Mouse (Mus musculus): ENCODE measurements around the gene Khdrbs1. TPM values are rescaled to one million over a fixed set of nuclear protein-coding genes. Genes with fewer than 3 reads are reported as not detected.
A peak's percentile ranks its signal among the peaks of the same experiment; 100 is the strongest.

The Khdrbs1 gene
- 224 and 239 TPM in 2 replicates for polyA plus RNA-seq (2016; fragmentation: Nextera tagmentation; extraction: Ambion mirVana)

- H3K9me3 ChIP-seq: no peaks in the 10 kb centered on the region
- peak; percentile 92 for ATAC-seq (ENCODE audit: low FRiP score, low read depth)
- H3K4me3 ChIP-seq: peak within 1 kb of the TSS; percentile 100
- no peaks in the 10 kb centered on the region; the same call in 1 of the 2 replicates for H3K36me3 ChIP-seq
- H3K4me2 ChIP-seq (replicated peaks): peak within 1 kb of the TSS; percentile 69
- H3K27me3 ChIP-seq: no peaks in the 10 kb centered on the region
- H3K4me1 ChIP-seq: peaks cover 27% of the 10 kb centered on the region
- under 1% methylated on average over 76 of the region's 76 CpGs for WGBS
- H3K9ac ChIP-seq (replicated peaks): peak within 1 kb of the TSS; percentile 99
- peak within 1 kb of the TSS; percentile 99 for H3K27ac ChIP-seq (replicated peaks)
These were observed at the start of gene Khdrbs1 for GRCm38 (mm10) chr4:129742232-129743009. Gene Khdrbs1 (minus strand): TSS chr4:129742303.

- Histone ChIP-seq H3K4me2 (replicated peaks) (no peak overlapping the region), H3K9ac (replicated peaks) (no peak overlapping the region), H3K36me3 (no peaks in the 10 kb centered on the region), H3K27ac (replicated peaks) (no peak overlapping the region), H3K4me3 (no peak overlapping the region), H3K9me3 (no peaks in the 10 kb centered on the region), H3K4me1 (peaks cover 18% of the 10 kb centered on the region), H3K27me3 (0 out of 2 replicates have a peak, but pooled peaks cover 7% of the 10 kb centered on the region)
- no peak for ATAC-seq (ENCODE audit: low FRiP score, low read depth)
- WGBS: 7% methylated on average over 1 of the region's 1 CpGs
These were observed 49.3 kb upstream of the Khdrbs1 start for GRCm38 (mm10) chr4:129791399-129791798.

- Histone ChIP-seq H3K4me1 (peaks cover 15% of the 10 kb centered on the region), H3K36me3 (no peaks in the 10 kb centered on the region), H3K9ac (replicated peaks) (no peak overlapping the region), H3K4me3 (no peak overlapping the region), H3K27me3 (0 out of 2 replicates have a peak, but pooled peaks cover 4% of the 10 kb centered on the region), H3K4me2 (replicated peaks) (no peak overlapping the region), H3K9me3 (no peaks in the 10 kb centered on the region), H3K27ac (replicated peaks) (no peak overlapping the region)
- ATAC-seq (ENCODE audit: low FRiP score, low read depth): no peak
- WGBS: 83% methylated on average over 3 of the region's 3 CpGs
These were observed 48.4 kb upstream of the Khdrbs1 start for GRCm38 (mm10) chr4:129790475-129790874.

GRCm38 (mm10) chr4:129789635-129790034 is 47.5 kb upstream of the Khdrbs1 start:
- H3K4me3 ChIP-seq: no peak overlapping the region
- no peak overlapping the region for H3K4me2 ChIP-seq (replicated peaks)
- H3K27ac ChIP-seq (replicated peaks): no peak overlapping the region
- no peak for ATAC-seq (ENCODE audit: low FRiP score, low read depth)
- 90% methylated on average over 2 of the region's 2 CpGs for WGBS
- H3K4me1 ChIP-seq: peaks cover 7% of the 10 kb centered on the region
- no peaks in the 10 kb centered on the region for H3K36me3 ChIP-seq
- no peaks in the 10 kb centered on the region for H3K27me3 ChIP-seq
- H3K9ac ChIP-seq (replicated peaks): no peak overlapping the region
- H3K9me3 ChIP-seq: no peaks in the 10 kb centered on the region

GRCm38 (mm10) chr4:129788693-129789092 is 46.6 kb upstream of the Khdrbs1 start:
- Histone ChIP-seq H3K4me1 (peaks cover 7% of the 10 kb centered on the region), H3K9me3 (no peaks in the 10 kb centered on the region), H3K4me2 (replicated peaks) (no peak overlapping the region), H3K27me3 (no peaks in the 10 kb centered on the region), H3K27ac (replicated peaks) (no peak overlapping the region), H3K4me3 (no peak overlapping the region), H3K9ac (replicated peaks) (no peak overlapping the region), H3K36me3 (no peaks in the 10 kb centered on the region)
- 79% methylated on average over 8 of the region's 8 CpGs for WGBS
- ATAC-seq (ENCODE audit: low FRiP score, low read depth): no peak

GRCm38 (mm10) chr4:129785178-129785577 is 43.1 kb upstream of the Khdrbs1 start:
- ATAC-seq (ENCODE audit: low FRiP score, low read depth): no peak
- H3K36me3 ChIP-seq: no peaks in the 10 kb centered on the region
- peaks cover 12% of the 10 kb centered on the region for H3K4me1 ChIP-seq
- no peaks in the 10 kb centered on the region for H3K9me3 ChIP-seq
- no peak overlapping the region for H3K4me2 ChIP-seq (replicated peaks)
- WGBS: 2% methylated on average over 4 of the region's 4 CpGs
- no peaks in the 10 kb centered on the region for H3K27me3 ChIP-seq
- H3K9ac ChIP-seq (replicated peaks): no peak overlapping the region
- H3K27ac ChIP-seq (replicated peaks): no peak overlapping the region
- H3K4me3 ChIP-seq: no peak overlapping the region

- Histone ChIP-seq H3K4me3 (no peak overlapping the region), H3K4me1 (peaks cover 12% of the 10 kb centered on the region), H3K27ac (replicated peaks) (no peak overlapping the region), H3K9ac (replicated peaks) (no peak overlapping the region), H3K4me2 (replicated peaks) (no peak overlapping the region), H3K36me3 (no peaks in the 10 kb centered on the region), H3K9me3 (no peaks in the 10 kb centered on the region), H3K27me3 (no peaks in the 10 kb centered on the region)
- WGBS: 83% methylated on average over 5 of the region's 5 CpGs
- ATAC-seq (ENCODE audit: low FRiP score, low read depth): no peak
These were observed 41.4 kb upstream of the Khdrbs1 start for GRCm38 (mm10) chr4:129783506-129783905.

GRCm38 (mm10) chr4:129782857-129783331 is 40.8 kb upstream of the Khdrbs1 start:
- no peak for ATAC-seq (ENCODE audit: low FRiP score, low read depth)
- H3K27me3 ChIP-seq: no peaks in the 10 kb centered on the region
- no peaks in the 10 kb centered on the region for H3K9me3 ChIP-seq
- peaks cover 12% of the 10 kb centered on the region for H3K4me1 ChIP-seq
- H3K9ac ChIP-seq (replicated peaks): no peak overlapping the region
- H3K4me2 ChIP-seq (replicated peaks): no peak overlapping the region
- H3K4me3 ChIP-seq: no peak overlapping the region
- no peaks in the 10 kb centered on the region for H3K36me3 ChIP-seq
- 0 out of 2 replicates have a peak overlapping the region, but pooled peaks have one; percentile 20 for H3K27ac ChIP-seq (replicated peaks)
- WGBS: 58% methylated on average over 3 of the region's 3 CpGs

- no peak for ATAC-seq (ENCODE audit: low FRiP score, low read depth)
- 9% methylated on average over 4 of the region's 4 CpGs for WGBS
- Histone ChIP-seq H3K27ac (replicated peaks) (peak overlapping the region; percentile 50), H3K4me3 (no peak overlapping the region), H3K4me2 (replicated peaks) (no peak overlapping the region), H3K9ac (replicated peaks) (no peak overlapping the region), H3K9me3 (no peaks in the 10 kb centered on the region), H3K36me3 (no peaks in the 10 kb centered on the region), H3K27me3 (no peaks in the 10 kb centered on the region), H3K4me1 (peaks cover 12% of the 10 kb centered on the region)
These were observed 40.0 kb upstream of the Khdrbs1 start for GRCm38 (mm10) chr4:129781881-129782675.

- peaks cover 26% of the 10 kb centered on the region for H3K27me3 ChIP-seq
- H3K9ac ChIP-seq (replicated peaks): no peak overlapping the region
- 4% methylated on average over 21 of the region's 21 CpGs for WGBS
- ATAC-seq (ENCODE audit: low FRiP score, low read depth): no peak
- H3K4me2 ChIP-seq (replicated peaks): peak overlapping the region; percentile 42
- H3K36me3 ChIP-seq: no peaks in the 10 kb centered on the region
- no peaks in the 10 kb centered on the region for H3K9me3 ChIP-seq
- H3K4me1 ChIP-seq: peaks cover 29% of the 10 kb centered on the region
- H3K4me3 ChIP-seq: 0 out of 2 replicates have a peak overlapping the region, but pooled peaks have one; percentile 3
- H3K27ac ChIP-seq (replicated peaks): peak overlapping the region; percentile 65
These were observed 29.8 kb upstream of the Khdrbs1 start for GRCm38 (mm10) chr4:129771672-129772521.

- Histone ChIP-seq H3K9ac (replicated peaks) (0 out of 2 replicates have a peak overlapping the region, but pooled peaks have one; percentile 20), H3K4me2 (replicated peaks) (peak overlapping the region; percentile 42), H3K4me3 (no peak overlapping the region), H3K27me3 (peaks cover 26% of the 10 kb centered on the region), H3K9me3 (no peaks in the 10 kb centered on the region), H3K4me1 (peaks cover 29% of the 10 kb centered on the region), H3K36me3 (no peaks in the 10 kb centered on the region), H3K27ac (replicated peaks) (peak overlapping the region; percentile 65)
- no peak for ATAC-seq (ENCODE audit: low FRiP score, low read depth)
- WGBS: 23% methylated on average over 7 of the region's 7 CpGs
These were observed 29.2 kb upstream of the Khdrbs1 start for GRCm38 (mm10) chr4:129771314-129771671.
